Mouse (Mus musculus) lung, adult 2 months (tissue): ENCODE data around the gene Kat5.

ENCODE experiments used
- CTCF ChIP-seq: fragments of 200-500 bp; IDR thresholded peaks from 2 replicates; pipeline ENCODE4 v1.5.1; 2011; ENCODE audit warnings: mild to moderate bottlenecking, low read length, control low read depth; ENCODE audit not compliant: insufficient read depth
- POLR2A ChIP-seq: fragments of 200-500 bp; IDR thresholded peaks from 2 replicates; pipeline ENCODE4 v1.6.1; 2011; ENCODE audit warnings: low read depth, mild to moderate bottlenecking, control low read depth, low read length, borderline replicate concordance; ENCODE audit errors: extremely low read depth

DNA sequence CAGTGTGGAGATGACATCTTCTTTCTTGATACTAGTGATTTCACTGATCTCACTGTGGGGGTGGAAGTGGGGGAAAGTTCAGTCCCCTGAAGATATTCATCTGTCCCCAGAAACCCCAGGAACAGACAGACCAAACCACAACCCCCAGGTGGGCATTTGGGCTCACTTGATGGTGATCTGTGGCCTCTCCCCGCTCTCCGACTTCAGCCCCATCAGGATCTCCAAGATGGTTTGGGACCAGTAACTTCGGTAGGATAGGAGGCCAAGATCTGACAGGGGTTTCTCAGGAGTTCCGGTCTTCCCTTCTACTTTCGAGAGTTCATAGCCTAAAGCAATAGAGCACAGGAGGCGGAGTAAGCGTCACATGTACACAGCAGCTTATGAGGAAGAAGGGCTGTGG lies 6.4 kb downstream of the Kat5 start:
- TF ChIP-seq CTCF (no peak), POLR2A (no peak)
